ENCODE assay signal across 8 mouse cellular contexts in genomic region chr6:115761995-115762756, GRCm38 (mm10). TPM values are rescaled to one million over a fixed set of nuclear protein-coding genes. Genes with fewer than 3 reads are reported as not detected.
DNase-seq lines count a peak whose midpoint lies in the region; ATAC-seq and TF ChIP-seq lines count a peak whose summit lies in the region.

TSS of gene Tmem40 (minus strand) at chr6:115762410.

- no peak for TF ChIP-seq EP300 in lung, postnatal 0 days (IDR thresholded peaks at IDR 0.05)

- 0 out of 2 replicates have a peak within 1 kb of the TSS, but pooled peaks have one; percentile 2 for H3K4me3 ChIP-seq in heart, embryonic 12.5 days
- 0 out of 4 replicates have a peak within 1 kb of the TSS, but pooled peaks of 1 of the 2 experiments have one; percentile 13 for H3K4me3 ChIP-seq in ES-E14 (ENCODE audit: insufficient read depth in 1 of 2, low read depth in 1 of 2, low read length in 2 of 2, poor library complexity in 1 of 2, severe bottlenecking in 1 of 2)
- no peak within 1 kb of the TSS for H3K4me3 ChIP-seq in lung, postnatal 0 days (ENCODE audit: low read depth, low read length)

- in situ Hi-C loops in ES-E14 (cut with MboI; ENCODE audit: low sequenced_read_pairs in 2 of 2, unreplicated experiment in 2 of 2), result no loop called here

- 3% methylated on average over 9 of the region's 9 CpGs for WGBS in heart, embryonic 12.5 days
- WGBS in lung, postnatal 0 days, result 3% methylated on average over 9 of the region's 9 CpGs

- peak within 1 kb of the TSS; percentile 18; the same call in 1 of the 2 replicates for H3K9ac ChIP-seq in heart, embryonic 12.5 days
- no peak within 1 kb of the TSS; the same call in 1 of the 2 replicates for H3K9ac ChIP-seq in ES-E14 (ENCODE audit: insufficient read depth, low read depth, low read length, poor library complexity, severe bottlenecking)
- H3K9ac ChIP-seq in lung, postnatal 0 days (replicated peaks; ENCODE audit: low read depth), result no peak within 1 kb of the TSS

- H3K27me3 ChIP-seq in heart, embryonic 12.5 days (replicated peaks), result no peaks in the 10 kb centered on the region
- no peaks in the 10 kb centered on the region for H3K27me3 ChIP-seq in lung, postnatal 0 days (replicated peaks; ENCODE audit: insufficient read depth, low read length)

- DNase-seq in heart, adult 11 months, result no peak
- DNase-seq in ES-E14 (ENCODE audit: low read depth, low spot score), result peak; percentile 68
- DNase-seq in lung, postnatal 0 days (ENCODE audit: low spot score), result peak; percentile 46
- DNase-seq in telencephalon, adult 2 months (ENCODE audit: low read depth, low spot score), result peak; percentile 50
- DNase-seq in left cerebral cortex, adult 11 months (ENCODE audit: low spot score), result no peak

- H3K36me3 ChIP-seq in heart, embryonic 12.5 days, result no peaks in the 10 kb centered on the region
- H3K36me3 ChIP-seq in ES-E14 (ENCODE audit: control insufficient read depth, insufficient read depth, low read length, poor library complexity, severe bottlenecking), result no peaks in the 10 kb centered on the region
- no peaks in the 10 kb centered on the region for H3K36me3 ChIP-seq in lung, postnatal 0 days (ENCODE audit: insufficient read depth, low read length)

- no peak for ATAC-seq in heart, embryonic 12.5 days (ENCODE audit: insufficient number of reproducible peaks, low FRiP score)
- no peak for ATAC-seq in hematopoietic stem cell, adult 5-6 weeks (replicated peaks in 1 of 2; ENCODE audit: insufficient read depth in 1 of 2, low FRiP score in 2 of 2, low TSS enrichment in 1 of 2, low read depth in 1 of 2, poor library complexity in 2 of 2, severe bottlenecking in 2 of 2)
- ATAC-seq in lung, postnatal 0 days, result no peak
- ATAC-seq in cerebellum, adult (ENCODE audit: insufficient number of reproducible peaks, low FRiP score, low TSS enrichment), result no peak

- peaks cover 49% of the 10 kb centered on the region for H3K4me1 ChIP-seq in heart, embryonic 12.5 days (replicated peaks)
- H3K4me1 ChIP-seq in ES-E14 (ENCODE audit: control insufficient read depth in 2 of 2, insufficient read depth in 2 of 2, low read length in 2 of 2, poor library complexity in 1 of 2), result peaks cover 0 to 31% of the 10 kb centered on the region in 2 experiments; a peak in 3 of 4 replicates
- peaks cover 12% of the 10 kb centered on the region; the same call in 1 of the 2 replicates for H3K4me1 ChIP-seq in lung, postnatal 0 days (ENCODE audit: insufficient read depth, low read depth, low read length)

- H3K9me3 ChIP-seq in heart, embryonic 12.5 days (replicated peaks), result no peaks in the 10 kb centered on the region
- no peaks in the 10 kb centered on the region for H3K9me3 ChIP-seq in ES-E14 (ENCODE audit: control insufficient read depth, insufficient read depth, low read depth, low read length)
- H3K9me3 ChIP-seq in lung, postnatal 0 days (ENCODE audit: low read length), result no peaks in the 10 kb centered on the region

- peak within 1 kb of the TSS; percentile 48 for H3K4me2 ChIP-seq in heart, embryonic 12.5 days
- H3K4me2 ChIP-seq in lung, postnatal 0 days (replicated peaks; ENCODE audit: low read depth, low read length), result no peak within 1 kb of the TSS

- no peak for TF ChIP-seq CTCF in lung, postnatal 0 days (IDR thresholded peaks at IDR 0.05)

- peak within 1 kb of the TSS; percentile 60 for H3K27ac ChIP-seq in heart, embryonic 12.5 days (ENCODE audit: poor library complexity, severe bottlenecking)
- peak within 1 kb of the TSS; percentile 58; the same call in 1 of the 2 replicates for H3K27ac ChIP-seq in ES-E14 (ENCODE audit: insufficient read depth, low read depth, low read length, poor library complexity, severe bottlenecking)
- H3K27ac ChIP-seq in lung, postnatal 0 days (ENCODE audit: low read length), result 0 out of 2 replicates have a peak within 1 kb of the TSS, but pooled peaks have one; percentile 1

TF ChIP-seq in ES-E14, 5 proteins besides CTCF, POLR2A, EP300 and RAD21:
- TF ChIP-seq ZNF384 (IDR thresholded peaks at IDR 0.05; ENCODE audit: low read depth, low read length) (no peak), HCFC1 (IDR thresholded peaks at IDR 0.05; ENCODE audit: borderline replicate concordance, insufficient read depth, low read length) (no peak), MAFK (IDR thresholded peaks at IDR 0.05; ENCODE audit: insufficient read depth, low read depth, low read length) (no peak), ZC3H11A (IDR thresholded peaks at IDR 0.05; ENCODE audit: borderline replicate concordance, low read depth, low read length) (no peak), CHD2 (IDR thresholded peaks at IDR 0.05; ENCODE audit: low read depth, low read length) (no peak)

RNA-seq across cellular contexts. Expression of gene Tmem40, which starts in this region (rescaled TPM):
- 2.6 and 3.2 TPM in 2 replicates for polyA plus RNA-seq in heart, embryonic 12.5 days (2016; fragmentation: Nextera tagmentation; extraction: Ambion mirVana)
- total RNA-seq in ES-E14 (2012; rRNA removed), result 18.4 and 21.9 TPM in 2 replicates
- total RNA-seq in hematopoietic stem cell, adult 5-6 weeks (2017), result 20.8 and 62.5 TPM in 2 replicates
- 4.9 and 5.5 TPM in 2 replicates for polyA plus RNA-seq in lung, postnatal 0 days (2015; fragmentation: Nextera tagmentation; extraction: Ambion mirVana)

Comparison
In these comparisons a context has a peak if more than half of its experiments do, and no peak if none do; other contexts are left out.
1. H3K27ac ChIP-seq: peak in every context shown above with its lines; median percentile 60 in heart, embryonic 12.5 days; 58 in ES-E14; 1 in lung, postnatal 0 days.
2. DNase-seq: peak in ES-E14 (single experiment), lung, postnatal 0 days (single experiment) and telencephalon, adult 2 months (single experiment); none in heart, adult 11 months (single experiment) and left cerebral cortex, adult 11 months (single experiment).